Comparison of ENCODE assay signal across 20 mouse cellular contexts in the genomic region with DNA sequence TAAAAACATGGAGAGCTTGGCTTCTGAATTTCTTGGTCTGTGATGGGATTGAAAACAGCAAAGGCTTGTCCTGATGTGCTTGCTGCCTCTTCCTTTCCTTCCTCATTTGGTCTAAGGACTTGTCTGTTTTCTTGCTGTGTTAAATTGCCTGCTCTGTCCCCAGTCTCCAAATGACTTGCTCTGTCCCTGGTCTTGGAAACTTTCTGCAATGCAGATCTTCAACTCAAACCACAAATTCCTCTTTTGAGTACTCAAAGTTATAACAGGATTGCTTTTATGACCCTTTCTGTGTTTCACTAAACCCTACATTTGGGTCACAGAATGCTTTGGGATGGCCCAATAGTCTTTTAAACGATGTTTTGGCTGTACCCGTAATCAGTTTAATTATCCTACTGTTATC.
"Had no signal": no experiment of that assay in that cellular context is flagged by ENCODE, and none has a peak within 500 bp of the region (broad histone marks: within the 10 kb centered on the region; RNA-seq: fewer than 3 reads in every experiment).

No protein-coding gene starts in this region.

- H3K9ac ChIP-seq: liver, embryonic 13.5 days; liver, embryonic 15.5 days; liver, postnatal 0 days; lung, embryonic 15.5 days; midbrain, embryonic 12.5 days; neural tube, embryonic 12.5 days; stomach, embryonic 15.5 days had no signal

- H3K4me3 ChIP-seq: liver, embryonic 13.5 days; liver, embryonic 15.5 days; lung, embryonic 15.5 days; midbrain, embryonic 10.5 days; midbrain, embryonic 12.5 days; myocyte; neural tube, embryonic 12.5 days; stomach, embryonic 15.5 days had no signal

- H3K36me3 ChIP-seq: liver, embryonic 13.5 days; liver, embryonic 15.5 days; lung, embryonic 15.5 days; midbrain, embryonic 10.5 days; midbrain, embryonic 12.5 days; neural tube, embryonic 12.5 days; stomach, embryonic 15.5 days had no signal

- DNase-seq: liver, embryonic 13.5 days; liver, postnatal 0 days; lung, adult 2 months; lung, postnatal 10 days; lung, postnatal 4 days; midbrain, embryonic 14.5 days; right cerebral cortex, adult 18-20 months; right cerebral cortex, postnatal 25 days; right cerebral cortex, postnatal 4 days; thymus, adult 2 months; thymus, postnatal 25 days had no signal

- ATAC-seq: liver, postnatal 0 days; midbrain, embryonic 16.5 days had no signal

- H3K27me3 ChIP-seq: liver, embryonic 13.5 days; liver, embryonic 15.5 days; lung, embryonic 15.5 days; midbrain, embryonic 12.5 days; neural tube, embryonic 12.5 days; stomach, embryonic 15.5 days had no signal

- H3K27ac ChIP-seq: liver, embryonic 13.5 days; liver, embryonic 15.5 days; lung, embryonic 15.5 days; midbrain, embryonic 10.5 days; midbrain, embryonic 12.5 days; neural tube, embryonic 12.5 days; stomach, embryonic 15.5 days; stomach, postnatal 0 days had no signal

- H3K4me1 ChIP-seq: liver, embryonic 13.5 days; liver, embryonic 15.5 days; lung, embryonic 15.5 days; midbrain, embryonic 10.5 days; midbrain, embryonic 12.5 days; neural tube, embryonic 12.5 days; stomach, embryonic 15.5 days had no signal
